Mouse (Mus musculus): ENCODE measurements at regions not wholly inside any gene's neighbourhood (a gene's known extent, or its start where the extent isn't known, plus 50 kb on each side); places are given as distances from the start of the nearest gene placed in this dataset.

DNA sequence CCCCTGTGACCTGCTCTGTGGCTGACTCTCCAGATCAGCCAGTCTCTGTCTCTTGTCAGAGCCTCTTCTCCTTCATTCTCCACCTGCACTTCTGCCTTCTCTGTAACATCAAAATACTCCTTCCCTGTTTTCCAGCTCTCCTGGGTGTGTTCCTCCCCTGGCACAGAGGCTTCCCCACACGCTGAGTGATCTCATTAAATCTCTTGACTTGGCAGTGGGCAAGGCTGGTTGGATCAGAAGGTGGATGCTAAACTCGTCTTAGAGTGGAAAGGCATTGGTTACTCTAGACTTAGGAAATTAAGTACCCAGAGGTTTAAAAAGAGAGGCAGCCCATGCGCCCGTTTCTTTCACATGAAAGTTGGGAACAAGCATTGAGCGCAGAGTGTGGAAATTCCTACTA is 78.3 kb upstream of the Gm10234 start:
- WGBS = 79% methylated on average over 5 of the region's 5 CpGs
- TF ChIP-seq POLR2A (IDR thresholded peaks at IDR 0.05; ENCODE audit: low read depth, low read length) = no peak
- TF ChIP-seq CTCF (IDR thresholded peaks at IDR 0.05; ENCODE audit: extremely low read depth, insufficient read depth, insufficient read length, insufficient replicate concordance) = no peak
- Histone ChIP-seq H3K4me3 (ENCODE audit: extremely low read depth, insufficient read depth, insufficient read length) (no peak overlapping the region), H3K36me3 (ENCODE audit: control insufficient read depth, insufficient read depth, low read length) (no peaks in the 10 kb centered on the region), H3K4me1 (ENCODE audit: control insufficient read depth, insufficient read depth, insufficient read length) (no peaks in the 10 kb centered on the region), H3K27ac (ENCODE audit: insufficient read depth, low read length) (no peak overlapping the region), H3K27me3 (ENCODE audit: control insufficient read depth, insufficient read depth, low read length) (no peaks in the 10 kb centered on the region)
- DNase-seq (ENCODE audit: low read depth in 1 of 2, low spot score in 2 of 2) = no peak

DNA sequence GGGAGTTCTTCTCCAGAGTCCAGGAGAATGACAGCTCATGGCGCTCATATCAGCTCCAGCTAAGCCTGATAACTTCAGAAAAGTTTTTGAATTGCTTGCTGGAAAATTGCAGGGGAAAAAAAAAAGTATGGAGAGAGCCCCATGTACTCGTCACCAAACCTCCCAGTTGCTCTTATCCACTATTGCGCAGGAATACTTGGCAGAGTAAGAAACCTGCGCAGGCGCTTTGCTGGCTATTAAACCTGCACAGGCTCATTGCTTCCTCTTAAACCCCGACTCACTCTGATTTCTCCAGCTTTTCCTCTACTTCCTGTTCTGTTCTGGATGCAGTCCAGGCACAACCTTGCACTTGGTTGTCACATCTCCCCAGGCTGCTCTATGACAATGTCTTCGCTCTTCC is 77.0 kb upstream of the Gm10234 start:
- H3K36me3 ChIP-seq (ENCODE audit: control insufficient read depth, insufficient read depth, low read length) = no peaks in the 10 kb centered on the region
- no peak for TF ChIP-seq CTCF (IDR thresholded peaks at IDR 0.05; ENCODE audit: extremely low read depth, insufficient read depth, insufficient read length, insufficient replicate concordance)
- no peak overlapping the region for H3K4me3 ChIP-seq (ENCODE audit: extremely low read depth, insufficient read depth, insufficient read length)
- DNase-seq (ENCODE audit: low read depth in 1 of 2, low spot score in 2 of 2) = no peak
- no peaks in the 10 kb centered on the region for H3K4me1 ChIP-seq (ENCODE audit: control insufficient read depth, insufficient read depth, insufficient read length)
- no peaks in the 10 kb centered on the region for H3K27me3 ChIP-seq (ENCODE audit: control insufficient read depth, insufficient read depth, low read length)
- no peak overlapping the region for H3K27ac ChIP-seq (ENCODE audit: insufficient read depth, low read length)
- WGBS = 78% methylated on average over 7 of the region's 7 CpGs

DNA sequence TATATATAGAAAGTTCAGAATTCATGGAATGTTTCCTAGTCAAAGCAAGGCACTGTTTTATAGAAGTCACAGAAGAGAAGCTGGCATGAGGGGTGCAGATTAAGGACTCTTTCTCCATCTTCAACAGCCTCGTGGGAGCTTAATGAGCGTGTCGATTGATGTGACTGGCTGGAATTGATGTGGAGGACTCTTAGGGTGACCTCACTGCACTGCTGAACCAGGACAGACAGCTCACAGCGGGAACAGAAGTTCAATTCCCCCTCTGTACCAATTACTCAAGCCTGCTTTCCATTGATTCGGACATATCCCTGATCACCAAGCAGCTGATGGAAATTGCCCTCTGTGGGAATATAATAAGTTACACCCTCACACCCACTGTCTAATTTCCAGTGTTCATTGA is 65.6 kb upstream of the Gm10234 start:
- Histone ChIP-seq H3K36me3 (ENCODE audit: control insufficient read depth, insufficient read depth, low read length) (no peaks in the 10 kb centered on the region), H3K4me3 (ENCODE audit: extremely low read depth, insufficient read depth, insufficient read length) (no peak overlapping the region), H3K4me1 (ENCODE audit: control insufficient read depth, insufficient read depth, insufficient read length) (no peaks in the 10 kb centered on the region), H3K27ac (ENCODE audit: insufficient read depth, low read length) (no peak overlapping the region), H3K27me3 (ENCODE audit: control insufficient read depth, insufficient read depth, low read length) (no peaks in the 10 kb centered on the region)
- no peak for TF ChIP-seq CTCF (IDR thresholded peaks at IDR 0.05; ENCODE audit: extremely low read depth, insufficient read depth, insufficient read length, insufficient replicate concordance)
- TF ChIP-seq POLR2A (IDR thresholded peaks at IDR 0.05; ENCODE audit: low read depth, low read length) = no peak
- 74% methylated on average over 5 of the region's 5 CpGs for WGBS
- DNase-seq (ENCODE audit: low read depth in 1 of 2, low spot score in 2 of 2) = no peak

DNA sequence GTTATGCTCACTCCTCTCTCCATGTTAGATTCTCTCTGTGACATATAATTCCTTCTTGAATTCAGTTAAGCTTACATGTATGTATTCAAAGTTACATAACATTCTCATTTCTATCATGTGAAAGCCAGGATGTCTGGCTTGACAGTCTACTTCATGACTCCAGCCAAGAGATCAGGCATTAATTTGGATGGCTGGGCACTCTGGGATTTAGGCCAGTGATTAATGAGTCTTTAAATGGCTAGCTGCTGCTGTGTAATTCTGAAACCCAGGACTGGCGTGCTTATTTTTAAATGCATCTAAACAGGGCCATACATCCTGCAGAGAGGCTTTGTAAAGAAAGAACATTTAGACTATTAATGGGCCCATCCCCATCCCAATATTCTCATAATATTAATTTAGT is 60.9 kb upstream of the Gm10234 start:
- H3K36me3 ChIP-seq (ENCODE audit: control insufficient read depth, insufficient read depth, low read length) = no peaks in the 10 kb centered on the region
- no peak overlapping the region for H3K4me3 ChIP-seq (ENCODE audit: extremely low read depth, insufficient read depth, insufficient read length)
- no peak overlapping the region for H3K27ac ChIP-seq (ENCODE audit: insufficient read depth, low read length)
- H3K4me1 ChIP-seq (ENCODE audit: control insufficient read depth, insufficient read depth, insufficient read length) = no peaks in the 10 kb centered on the region
- 81% methylated on average over 1 of the region's 1 CpGs for WGBS
- no peak for DNase-seq (ENCODE audit: low read depth in 1 of 2, low spot score in 2 of 2)
- no peaks in the 10 kb centered on the region for H3K27me3 ChIP-seq (ENCODE audit: control insufficient read depth, insufficient read depth, low read length)
- TF ChIP-seq CTCF (IDR thresholded peaks at IDR 0.05; ENCODE audit: extremely low read depth, insufficient read depth, insufficient read length, insufficient replicate concordance) = no peak
- TF ChIP-seq POLR2A (IDR thresholded peaks at IDR 0.05; ENCODE audit: low read depth, low read length) = no peak

DNA sequence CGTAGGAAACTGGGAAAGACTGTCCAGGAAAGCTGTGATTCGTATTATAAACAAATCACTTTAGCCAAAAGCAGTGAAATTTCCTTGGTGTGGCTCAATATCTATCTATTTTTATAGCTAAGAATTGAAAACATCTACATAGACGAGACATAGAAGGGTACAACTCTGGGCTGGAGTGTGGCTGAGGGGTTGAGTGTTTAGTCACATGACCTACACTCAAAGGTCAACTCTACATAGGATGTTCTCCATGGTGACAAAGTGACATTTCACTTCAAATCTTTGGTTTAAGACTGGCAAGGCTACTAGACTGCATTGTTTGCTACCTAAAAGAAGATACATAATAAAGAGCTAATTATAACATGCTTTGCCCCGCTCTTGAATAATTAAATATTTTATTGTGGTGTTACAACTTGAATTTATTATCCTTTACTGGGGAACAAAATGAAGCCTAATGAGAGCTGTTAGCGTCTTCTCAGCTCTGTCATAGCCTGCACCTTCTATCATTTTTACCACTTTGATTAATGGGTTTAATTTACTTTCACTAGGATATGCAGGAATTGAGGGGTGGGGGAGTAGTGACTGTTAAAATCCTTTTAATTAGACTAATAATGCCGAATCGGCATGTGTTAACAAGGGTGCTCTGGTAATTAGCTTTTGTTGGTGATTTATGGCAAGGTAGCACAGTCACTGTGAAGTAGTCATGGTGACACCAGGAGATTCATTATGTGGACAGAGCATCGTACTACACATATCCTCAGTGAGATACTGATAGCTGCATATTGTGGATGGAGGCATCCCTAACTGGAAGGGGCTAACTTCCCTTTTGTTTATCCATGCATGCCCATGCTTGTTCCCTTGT is 57.7 kb upstream of the Gm10234 start:
- DNase-seq (ENCODE audit: low read depth in 1 of 2, low spot score in 2 of 2) = no peak
- H3K27ac ChIP-seq (ENCODE audit: insufficient read depth, low read length) = no peak overlapping the region
- H3K36me3 ChIP-seq (ENCODE audit: control insufficient read depth, insufficient read depth, low read length) = no peaks in the 10 kb centered on the region
- H3K4me1 ChIP-seq (ENCODE audit: control insufficient read depth, insufficient read depth, insufficient read length) = no peaks in the 10 kb centered on the region
- WGBS = 80% methylated on average over 8 of the region's 8 CpGs
- H3K4me3 ChIP-seq (ENCODE audit: extremely low read depth, insufficient read depth, insufficient read length) = no peak overlapping the region
- H3K27me3 ChIP-seq (ENCODE audit: control insufficient read depth, insufficient read depth, low read length) = no peaks in the 10 kb centered on the region
- no peak for TF ChIP-seq POLR2A (IDR thresholded peaks at IDR 0.05; ENCODE audit: low read depth, low read length)
- no peak for TF ChIP-seq CTCF (IDR thresholded peaks at IDR 0.05; ENCODE audit: extremely low read depth, insufficient read depth, insufficient read length, insufficient replicate concordance)

DNA sequence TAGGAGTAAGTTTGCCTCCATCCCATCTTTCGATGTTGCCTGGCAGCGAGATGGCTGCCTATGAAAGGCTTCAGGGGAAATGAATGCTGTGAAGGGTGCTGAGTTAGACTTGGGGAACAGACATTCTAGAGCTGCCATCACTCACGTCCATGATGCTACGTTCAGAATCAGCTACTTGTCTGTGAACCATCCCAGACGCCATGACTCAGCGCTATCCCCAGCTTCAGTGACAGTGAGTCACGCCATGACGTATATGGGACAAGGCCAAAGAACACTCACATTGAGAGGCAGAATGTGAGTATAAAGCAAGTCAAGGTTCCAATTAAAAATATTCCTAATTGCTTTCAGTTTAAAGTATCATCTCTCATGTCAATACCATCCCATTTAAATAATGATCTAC is 52.4 kb upstream of the Gm10234 start:
- H3K4me3 ChIP-seq (ENCODE audit: extremely low read depth, insufficient read depth, insufficient read length) = no peak overlapping the region
- 89% methylated on average over 8 of the region's 8 CpGs for WGBS
- DNase-seq (ENCODE audit: low read depth in 1 of 2, low spot score in 2 of 2) = no peak
- TF ChIP-seq POLR2A (IDR thresholded peaks at IDR 0.05; ENCODE audit: low read depth, low read length) = no peak
- no peak for TF ChIP-seq CTCF (IDR thresholded peaks at IDR 0.05; ENCODE audit: extremely low read depth, insufficient read depth, insufficient read length, insufficient replicate concordance)
- no peaks in the 10 kb centered on the region for H3K27me3 ChIP-seq (ENCODE audit: control insufficient read depth, insufficient read depth, low read length)
- no peaks in the 10 kb centered on the region for H3K36me3 ChIP-seq (ENCODE audit: control insufficient read depth, insufficient read depth, low read length)
- H3K27ac ChIP-seq (ENCODE audit: insufficient read depth, low read length) = no peak overlapping the region
- no peaks in the 10 kb centered on the region for H3K4me1 ChIP-seq (ENCODE audit: control insufficient read depth, insufficient read depth, insufficient read length)

Data from spleen, adult 2 months (tissue).